Mouse (Mus musculus): Measurements from ENCODE around the gene Mcm7.

DNA sequence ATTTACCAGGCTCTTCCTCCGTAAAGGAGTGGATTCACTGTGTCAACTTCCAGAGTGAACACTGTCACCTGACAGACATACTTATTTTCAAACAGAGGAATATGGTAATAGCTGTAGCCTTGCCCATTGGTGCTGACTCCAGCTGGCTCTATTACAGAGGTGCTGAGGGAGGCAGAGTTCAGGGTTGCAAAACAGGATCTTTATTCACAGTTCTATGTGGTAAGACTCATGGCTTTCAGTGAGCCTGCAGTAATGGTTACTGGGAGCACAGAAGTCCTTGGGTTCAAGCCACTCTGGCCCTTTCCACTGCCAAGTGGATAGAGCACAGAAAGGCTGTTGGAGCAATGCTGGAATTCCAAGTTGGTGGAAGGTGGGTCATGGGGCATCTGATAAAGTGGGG lies 35.0 kb upstream of the Mcm7 start:
- TF ChIP-seq ETS1 (conservative IDR thresholded peaks at IDR 0.05; ENCODE audit: low read depth, low read length) = no peak
- no peak for TF ChIP-seq POLR2A (IDR thresholded peaks at IDR 0.05; ENCODE audit: low read depth, low read length)

Measured in CH12.LX (cell line).